8 mouse cellular contexts compared by ENCODE assay signal in the genomic region with DNA sequence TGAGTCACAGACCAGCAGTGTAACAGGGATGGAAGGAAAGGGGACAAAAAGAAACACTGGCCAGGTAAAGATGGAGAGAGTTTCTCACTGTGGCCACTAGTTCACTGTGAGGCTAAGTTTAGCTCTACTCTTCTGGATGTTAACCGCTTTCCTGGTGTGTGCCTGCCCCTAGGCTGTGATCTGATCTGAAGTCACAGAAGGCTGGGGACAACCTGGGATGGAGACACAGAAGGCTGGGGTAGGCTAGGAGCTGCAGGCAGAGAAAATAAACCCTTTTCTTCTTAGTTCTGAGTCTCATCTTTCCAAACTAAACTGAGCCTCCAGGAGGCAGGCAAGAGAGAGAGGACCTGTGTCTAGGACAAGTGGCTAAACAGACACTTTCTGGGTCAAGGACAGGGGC. TPM values are rescaled to one million over a fixed set of nuclear protein-coding genes. Genes with fewer than 3 reads are reported as not detected.
DNase-seq lines count a peak whose midpoint lies in the region; ATAC-seq and TF ChIP-seq lines count a peak whose summit lies in the region.

No protein-coding gene starts in this region.

- peaks cover 32% of the 10 kb centered on the region for H3K27me3 ChIP-seq in heart, embryonic 10.5 days (ENCODE audit: insufficient read depth, poor library complexity, severe bottlenecking)
- H3K27me3 ChIP-seq in C2C12 (ENCODE audit: control insufficient read depth, insufficient read depth, insufficient read length) = no peaks in the 10 kb centered on the region
- peaks cover 48% of the 10 kb centered on the region for H3K27me3 ChIP-seq in forebrain, embryonic 12.5 days
- H3K27me3 ChIP-seq in limb, embryonic 15.5 days = no peaks in the 10 kb centered on the region

- H3K9me3 ChIP-seq in heart, embryonic 10.5 days = no peaks in the 10 kb centered on the region
- no peaks in the 10 kb centered on the region for H3K9me3 ChIP-seq in forebrain, embryonic 12.5 days
- no peaks in the 10 kb centered on the region for H3K9me3 ChIP-seq in limb, embryonic 15.5 days

- H3ac ChIP-seq in C2C12 (ENCODE audit: control insufficient read depth, insufficient read length, low read depth) = peak overlapping the region; percentile 10

- H3K4me1 ChIP-seq in heart, embryonic 10.5 days = peaks cover 85% of the 10 kb centered on the region
- H3K4me1 ChIP-seq in forebrain, embryonic 12.5 days = peaks cover 67% of the 10 kb centered on the region
- H3K4me1 ChIP-seq in limb, embryonic 15.5 days = peaks cover 79% of the 10 kb centered on the region

- H3K27ac ChIP-seq in heart, embryonic 10.5 days = peak overlapping the region; percentile 90
- H3K27ac ChIP-seq in forebrain, embryonic 12.5 days = peak overlapping the region; percentile 76; the same call in 1 of the 2 replicates
- H3K27ac ChIP-seq in limb, embryonic 15.5 days = peak overlapping the region; percentile 95

- H3K79me3 ChIP-seq in C2C12 (ENCODE audit: low read depth) = peaks cover 35% of the 10 kb centered on the region

- H3K9ac ChIP-seq in forebrain, embryonic 12.5 days = 0 out of 2 replicates have a peak overlapping the region, but pooled peaks have one; percentile 44
- no peak overlapping the region for H3K9ac ChIP-seq in limb, embryonic 15.5 days

- peak overlapping the region; percentile 68; the same call in 1 of the 2 replicates for H3K4me2 ChIP-seq in forebrain, embryonic 12.5 days
- H3K4me2 ChIP-seq in limb, embryonic 15.5 days = peak overlapping the region; percentile 72

- no peak for TF ChIP-seq CTCF in C2C12 (IDR thresholded peaks at IDR 0.05; ENCODE audit: control insufficient read depth, insufficient read depth, insufficient read length)

- 0 out of 2 replicates have a peak overlapping the region, but pooled peaks have one; percentile 57 for H3K4me3 ChIP-seq in heart, embryonic 10.5 days
- no peak overlapping the region for H3K4me3 ChIP-seq in C2C12 (ENCODE audit: insufficient read depth, poor library complexity, severe bottlenecking)
- H3K4me3 ChIP-seq in forebrain, embryonic 12.5 days (replicated peaks) = no peak overlapping the region
- H3K4me3 ChIP-seq in limb, embryonic 15.5 days = peak overlapping the region; percentile 8; the same call in 1 of the 2 replicates

- 14% methylated on average over 1 of the region's 1 CpGs for WGBS in heart, embryonic 10.5 days
- 19% methylated on average over 1 of the region's 1 CpGs for WGBS in forebrain, embryonic 12.5 days
- 15% methylated on average over 1 of the region's 1 CpGs for WGBS in limb, embryonic 15.5 days

- peak; percentile 77 for DNase-seq in heart, embryonic 10.5 days (ENCODE audit: low spot score)
- no peak for DNase-seq in heart, postnatal 4 days
- no peak for DNase-seq in spleen, adult 12 weeks (ENCODE audit: low spot score)
- DNase-seq in retina, postnatal 1 day = no peak
- no peak for DNase-seq in thymus, postnatal 0 days (ENCODE audit: low spot score)

- H3K36me3 ChIP-seq in heart, embryonic 10.5 days = peaks cover 15% of the 10 kb centered on the region
- peaks cover 31% of the 10 kb centered on the region for H3K36me3 ChIP-seq in C2C12 (ENCODE audit: control insufficient read depth, insufficient read depth)
- H3K36me3 ChIP-seq in forebrain, embryonic 12.5 days (replicated peaks) = no peaks in the 10 kb centered on the region; the same call in 1 of the 2 replicates
- peaks cover 9% of the 10 kb centered on the region; the same call in 1 of the 2 replicates for H3K36me3 ChIP-seq in limb, embryonic 15.5 days

- ATAC-seq in forebrain, embryonic 12.5 days (ENCODE audit: low FRiP score) = no peak
- no peak for ATAC-seq in limb, embryonic 15.5 days (ENCODE audit: insufficient number of reproducible peaks, low FRiP score, low TSS enrichment, low read depth)

- H3K79me2 ChIP-seq in C2C12 (ENCODE audit: control insufficient read depth, insufficient read depth) = peaks cover 45% of the 10 kb centered on the region

TF ChIP-seq in C2C12, 6 proteins besides CTCF, POLR2A, EP300 and RAD21:
- TF ChIP-seq FOSL1 (IDR thresholded peaks at IDR 0.05; ENCODE audit: insufficient read depth, low read length, poor library complexity, severe bottlenecking) = no peak
- no peak for TF ChIP-seq MYOD1 (IDR thresholded peaks at IDR 0.05; ENCODE audit: control insufficient read depth, insufficient read length, low read depth)
- TF ChIP-seq CEBPB (IDR thresholded peaks at IDR 0.05; ENCODE audit: low read depth) = no peak
- no peak for TF ChIP-seq MAX (IDR thresholded peaks at IDR 0.05)
- TF ChIP-seq MYOG (IDR thresholded peaks at IDR 0.05; ENCODE audit: control insufficient read depth, extremely low read depth, insufficient read length) = no peak
- no peak for TF ChIP-seq USF1 (IDR thresholded peaks at IDR 0.05; ENCODE audit: low read depth)

RNA-seq across cellular contexts. Expression of gene Socs3, which starts 5.6 kb away (rescaled TPM):
- polyA plus RNA-seq in heart, embryonic 10.5 days (2016; fragmentation: Nextera tagmentation; extraction: Ambion mirVana) = 6.9 and 10.6 TPM in 2 replicates
- total RNA-seq in heart, postnatal 4 days (2021) = 1 to 10 TPM; 5.5 TPM
- polyA plus RNA-seq in C2C12 (2012; fragmentation: generic; extraction: Trizol) = 12.5 TPM
- polyA plus RNA-seq in forebrain, embryonic 12.5 days (2016; fragmentation: Nextera tagmentation; extraction: Ambion mirVana) = 13.5 and 14.7 TPM in 2 replicates
- polyA plus RNA-seq in limb, embryonic 15.5 days (2015; fragmentation: Nextera tagmentation; extraction: Ambion mirVana) = 20.3 and 24.0 TPM in 2 replicates
- polyA plus RNA-seq in thymus, postnatal 0 days (2015; fragmentation: Nextera tagmentation; extraction: Ambion mirVana) = 25.8 and 26.7 TPM in 2 replicates

RNA-seq across cellular contexts. Expression of gene Pgs1, which starts 21.8 kb away (rescaled TPM):
- polyA plus RNA-seq in heart, embryonic 10.5 days (2016; fragmentation: Nextera tagmentation; extraction: Ambion mirVana) = 34.0 and 38.5 TPM in 2 replicates
- 10 to 100 TPM; 25.0 to 26.2 TPM for total RNA-seq in heart, postnatal 4 days (2021)
- polyA plus RNA-seq in C2C12 (2012; fragmentation: generic; extraction: Trizol) = 65.8 TPM
- polyA plus RNA-seq in forebrain, embryonic 12.5 days (2016; fragmentation: Nextera tagmentation; extraction: Ambion mirVana) = 45.3 and 45.9 TPM in 2 replicates
- polyA plus RNA-seq in limb, embryonic 15.5 days (2015; fragmentation: Nextera tagmentation; extraction: Ambion mirVana) = 35.5 and 37.8 TPM in 2 replicates
- polyA plus RNA-seq in thymus, postnatal 0 days (2015; fragmentation: Nextera tagmentation; extraction: Ambion mirVana) = 54.8 and 55.6 TPM in 2 replicates

Comparison
In these comparisons a context has a peak if more than half of its experiments do, and no peak if none do; other contexts are left out.
1. H3K4me3 ChIP-seq: peak in heart, embryonic 10.5 days (single experiment) and limb, embryonic 15.5 days (single experiment); none in C2C12 (single experiment) and forebrain, embryonic 12.5 days (single experiment).
2. Peak in every context shown above with its lines, with median percentiles within 50 percentile points of each other: H3K27ac ChIP-seq.